Mouse (Mus musculus) megakaryocyte, embryonic 14.5 days (primary cell): ENCODE results near the gene Pik3r4.

Experiments
- FLI1 ChIP-seq: IDR thresholded peaks from 2 replicates; pipeline ENCODE4 v1.6.1; 2012; ENCODE audit warnings: low read length, inconsistent platforms, mixed read lengths
- GATA1 ChIP-seq: IDR thresholded peaks from 3 replicates; pipeline ENCODE4 v1.6.1; 2012; ENCODE audit warnings: mixed read lengths, low read length, inconsistent platforms, borderline replicate concordance

DNA sequence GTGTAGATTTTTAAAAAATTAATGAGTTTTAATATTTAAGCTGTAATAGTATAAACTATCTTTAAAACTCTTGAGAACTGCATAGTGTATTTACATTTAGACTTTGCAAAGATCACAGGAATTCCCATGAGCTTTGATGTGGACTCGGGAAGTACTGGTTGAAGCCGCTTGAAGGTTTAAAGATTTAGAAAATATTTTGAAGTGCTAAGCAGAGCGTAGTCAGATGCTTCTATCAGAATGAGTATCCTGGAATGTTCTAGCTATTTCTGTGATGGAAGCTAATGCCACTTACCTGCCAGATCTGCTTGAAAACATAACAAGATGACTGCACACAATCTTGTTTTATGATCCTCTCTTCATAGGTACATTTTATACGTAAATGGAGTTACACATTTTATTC lies 28.1 kb downstream of the Pik3r4 start:
- TF ChIP-seq GATA1 (no peak), FLI1 (no peak)
